Mouse (Mus musculus): ENCODE measurements at regions not wholly inside any gene's neighbourhood (a gene's known extent, or its start where the extent isn't known, plus 50 kb on each side); places are given as distances from the start of the nearest gene placed in this dataset.

GRCm38 (mm10) chr13:51979301-51979977 is 133.0 kb downstream of the Gadd45g start:
- WGBS = 78% methylated on average over 5 of the region's 5 CpGs
- Histone ChIP-seq H3K27me3 (ENCODE audit: insufficient read depth, low read length) (no peaks in the 10 kb centered on the region), H3K4me3 (ENCODE audit: low read depth, low read length) (no peak overlapping the region), H3K4me1 (ENCODE audit: insufficient read depth) (no peaks in the 10 kb centered on the region), H3K9me3 (ENCODE audit: low read length) (no peaks in the 10 kb centered on the region), H3K36me3 (ENCODE audit: insufficient read depth) (no peaks in the 10 kb centered on the region), H3K9ac (no peak overlapping the region), H3K4me2 (ENCODE audit: low read depth) (no peak overlapping the region), H3K27ac (ENCODE audit: low read depth, low read length) (no peak overlapping the region)
- DNase-seq (no peak), ATAC-seq (no peak)
- no peak for TF ChIP-seq CTCF (IDR thresholded peaks at IDR 0.05; ENCODE audit: low read depth)

GRCm38 (mm10) chr13:51980344-51980743 is 133.9 kb downstream of the Gadd45g start:
- TF ChIP-seq CTCF (IDR thresholded peaks at IDR 0.05; ENCODE audit: low read depth) = no peak
- ATAC-seq (no peak), DNase-seq (no peak)
- Histone ChIP-seq H3K27ac (ENCODE audit: low read depth, low read length) (no peak overlapping the region), H3K4me3 (ENCODE audit: low read depth, low read length) (no peak overlapping the region), H3K36me3 (ENCODE audit: insufficient read depth) (no peaks in the 10 kb centered on the region), H3K9me3 (ENCODE audit: low read length) (no peaks in the 10 kb centered on the region), H3K27me3 (ENCODE audit: insufficient read depth, low read length) (no peaks in the 10 kb centered on the region), H3K4me2 (ENCODE audit: low read depth) (no peak overlapping the region), H3K4me1 (ENCODE audit: insufficient read depth) (no peaks in the 10 kb centered on the region), H3K9ac (no peak overlapping the region)
- 74% methylated on average over 1 of the region's 1 CpGs for WGBS

DNA sequence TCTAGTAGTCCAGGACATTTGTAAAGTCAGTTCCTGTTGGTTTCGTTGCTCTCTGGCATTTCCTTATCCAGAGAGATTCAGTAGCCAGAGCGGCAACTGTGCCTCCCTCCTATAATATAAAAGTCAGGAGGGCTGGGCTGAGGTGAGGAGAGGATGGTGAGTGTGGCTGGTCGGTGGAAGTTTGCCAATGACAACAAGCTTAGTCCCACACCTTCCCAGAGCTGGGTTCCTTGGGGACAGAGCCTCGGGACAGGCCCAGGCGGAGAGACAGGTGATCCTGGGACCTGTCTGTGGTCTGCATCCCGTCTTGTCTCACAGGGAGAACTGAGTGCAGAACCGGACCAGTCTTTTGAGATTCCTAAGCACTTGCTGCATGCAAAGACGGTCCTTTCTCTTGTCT is 136.5 kb downstream of the Gadd45g start:
- no peak for TF ChIP-seq CTCF (IDR thresholded peaks at IDR 0.05; ENCODE audit: low read depth)
- no peaks in the 10 kb centered on the region for H3K9me3 ChIP-seq (ENCODE audit: low read length)
- H3K4me1 ChIP-seq (ENCODE audit: insufficient read depth) = no peaks in the 10 kb centered on the region
- 87% methylated on average over 8 of the region's 8 CpGs for WGBS
- no peaks in the 10 kb centered on the region for H3K27me3 ChIP-seq (ENCODE audit: insufficient read depth, low read length)
- H3K9ac ChIP-seq = no peak overlapping the region
- no peak overlapping the region for H3K4me3 ChIP-seq (ENCODE audit: low read depth, low read length)
- H3K36me3 ChIP-seq (ENCODE audit: insufficient read depth) = no peaks in the 10 kb centered on the region
- H3K4me2 ChIP-seq (ENCODE audit: low read depth) = no peak overlapping the region
- ATAC-seq (no peak), DNase-seq (no peak)
- no peak overlapping the region for H3K27ac ChIP-seq (ENCODE audit: low read depth, low read length)

DNA sequence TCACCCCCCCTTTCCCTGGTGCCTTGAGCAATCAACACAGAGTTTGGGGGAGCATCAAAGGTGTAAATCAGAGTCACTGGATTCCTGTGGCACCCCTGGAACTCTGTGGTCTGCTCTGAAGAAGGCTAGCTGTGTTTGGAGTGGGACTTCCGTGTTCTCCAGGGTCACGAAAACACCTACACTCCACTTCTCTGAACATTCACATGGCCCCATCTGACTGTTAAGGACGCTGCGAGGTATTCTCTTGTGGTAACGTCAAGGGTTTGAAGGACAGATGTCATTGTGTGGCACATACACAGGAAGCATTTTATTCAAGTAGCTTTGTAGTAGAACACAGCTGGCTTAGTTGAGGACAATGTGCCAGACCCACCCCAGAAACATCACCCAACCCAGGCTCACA is 137.1 kb downstream of the Gadd45g start:
- H3K36me3 ChIP-seq (ENCODE audit: insufficient read depth) = no peaks in the 10 kb centered on the region
- H3K27ac ChIP-seq (ENCODE audit: low read depth, low read length) = no peak overlapping the region
- H3K9me3 ChIP-seq (ENCODE audit: low read length) = no peaks in the 10 kb centered on the region
- no peak overlapping the region for H3K9ac ChIP-seq
- no peak overlapping the region for H3K4me2 ChIP-seq (ENCODE audit: low read depth)
- 92% methylated on average over 5 of the region's 5 CpGs for whole genome bisulfite sequencing
- no peak for ATAC-seq
- no peak for TF ChIP-seq CTCF (IDR thresholded peaks at IDR 0.05; ENCODE audit: low read depth)
- H3K27me3 ChIP-seq (ENCODE audit: insufficient read depth, low read length) = no peaks in the 10 kb centered on the region
- H3K4me1 ChIP-seq (ENCODE audit: insufficient read depth) = no peaks in the 10 kb centered on the region
- no peak for DNase-seq
- no peak overlapping the region for H3K4me3 ChIP-seq (ENCODE audit: low read depth, low read length)

GRCm38 (mm10) chr13:51991339-51991738 is 144.9 kb downstream of the Gadd45g start:
- no peaks in the 10 kb centered on the region for H3K9me3 ChIP-seq (ENCODE audit: low read length)
- ATAC-seq (no peak), DNase-seq (no peak)
- WGBS = 90% methylated on average over 4 of the region's 4 CpGs
- H3K27ac ChIP-seq (ENCODE audit: low read depth, low read length) = no peak overlapping the region
- no peaks in the 10 kb centered on the region for H3K27me3 ChIP-seq (ENCODE audit: insufficient read depth, low read length)
- H3K36me3 ChIP-seq (ENCODE audit: insufficient read depth) = no peaks in the 10 kb centered on the region
- no peak overlapping the region for H3K9ac ChIP-seq
- TF ChIP-seq CTCF (IDR thresholded peaks at IDR 0.05; ENCODE audit: low read depth) = no peak
- H3K4me2 ChIP-seq (ENCODE audit: low read depth) = no peak overlapping the region
- H3K4me3 ChIP-seq (ENCODE audit: low read depth, low read length) = no peak overlapping the region
- H3K4me1 ChIP-seq (ENCODE audit: insufficient read depth) = no peaks in the 10 kb centered on the region

- no peak overlapping the region for H3K4me2 ChIP-seq (ENCODE audit: low read depth)
- 89% methylated on average over 6 of the region's 6 CpGs for WGBS
- H3K4me3 ChIP-seq (ENCODE audit: low read depth, low read length) = no peak overlapping the region
- H3K9ac ChIP-seq = no peak overlapping the region
- DNase-seq = no peak
- no peaks in the 10 kb centered on the region for H3K4me1 ChIP-seq (ENCODE audit: insufficient read depth)
- H3K36me3 ChIP-seq (ENCODE audit: insufficient read depth) = no peaks in the 10 kb centered on the region
- no peak for ATAC-seq
- TF ChIP-seq CTCF (IDR thresholded peaks at IDR 0.05; ENCODE audit: low read depth) = no peak
- no peak overlapping the region for H3K27ac ChIP-seq (ENCODE audit: low read depth, low read length)
- no peaks in the 10 kb centered on the region for H3K9me3 ChIP-seq (ENCODE audit: low read length)
- no peaks in the 10 kb centered on the region for H3K27me3 ChIP-seq (ENCODE audit: insufficient read depth, low read length)
Observed at GRCm38 (mm10) chr13:51992878-51993277, 146.4 kb downstream of the Gadd45g start.

DNA sequence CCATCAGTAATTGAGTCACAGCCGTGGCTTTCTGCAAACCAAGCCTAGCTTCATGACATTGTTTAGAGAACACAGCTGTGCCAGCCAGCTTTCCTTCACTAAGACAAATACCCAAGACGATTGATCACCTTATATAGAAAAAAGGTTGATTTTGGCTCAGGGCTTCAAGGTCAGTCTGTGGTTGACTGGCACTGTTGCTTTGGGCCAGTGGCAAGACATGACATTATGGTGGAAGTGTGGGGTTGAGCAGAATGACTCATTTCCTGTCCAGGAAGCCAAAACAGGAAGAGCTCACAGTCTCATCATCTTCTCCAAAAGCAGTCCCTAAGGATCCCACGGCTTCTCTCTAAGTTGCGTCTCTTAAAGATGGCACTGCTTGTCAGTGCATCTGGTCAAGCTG is 149.7 kb downstream of the Gadd45g start:
- 75% methylated on average over 4 of the region's 4 CpGs for WGBS

More for the DNA sequence above, 149.7 kb downstream of the Gadd45g start:
- Histone ChIP-seq H3K9ac (no peak overlapping the region), H3K27me3 (ENCODE audit: insufficient read depth, low read length) (no peaks in the 10 kb centered on the region), H3K4me2 (ENCODE audit: low read depth) (no peak overlapping the region), H3K4me3 (ENCODE audit: low read depth, low read length) (no peak overlapping the region), H3K36me3 (ENCODE audit: insufficient read depth) (no peaks in the 10 kb centered on the region), H3K9me3 (ENCODE audit: low read length) (no peaks in the 10 kb centered on the region), H3K4me1 (ENCODE audit: insufficient read depth) (no peaks in the 10 kb centered on the region), H3K27ac (ENCODE audit: low read depth, low read length) (no peak overlapping the region)
- no peak for ATAC-seq
- TF ChIP-seq CTCF (IDR thresholded peaks at IDR 0.05; ENCODE audit: low read depth) = no peak
- DNase-seq = no peak
